Mouse (Mus musculus) hindbrain, embryonic 16.5 days (tissue): ENCODE results near the gene Sec13. TPM values are rescaled to one million over a fixed set of nuclear protein-coding genes. Genes with fewer than 3 reads are reported as not detected.

Experiments used
- ATAC-seq: fragments of 200-750 bp; cut with Nextera tagmentation; 2 replicates; pipeline ENCODE4 v1.8.0; 2017; ENCODE audit warnings: moderate TSS enrichment, moderate library complexity
- H3K27ac ChIP-seq: fragments of 300-500 bp; sonication (generic); 2 replicates; pipeline ENCODE4 v1.5.1; 2014; ENCODE audit warnings: low read depth, mild to moderate bottlenecking, control low read depth, low read length, moderate library complexity
- H3K27me3 ChIP-seq: fragments of 300-500 bp; sonication (generic); replicated peaks from 2 replicates; pipeline ENCODE4 v1.6.1; 2014; ENCODE audit warnings: low read length; ENCODE audit not compliant: control insufficient read depth, insufficient read depth
- H3K36me3 ChIP-seq: fragments of 300-500 bp; sonication (generic); 2 replicates; pipeline ENCODE4 v1.6.1; 2014; ENCODE audit warnings: mild to moderate bottlenecking, low read length, moderate library complexity, mixed read lengths; ENCODE audit not compliant: control insufficient read depth, insufficient read depth
- H3K4me1 ChIP-seq: fragments of 300-500 bp; sonication (generic); 2 replicates; pipeline ENCODE4 v1.6.1; 2014; ENCODE audit warnings: low read depth, low read length; ENCODE audit not compliant: control insufficient read depth, insufficient read depth
- H3K4me2 ChIP-seq: fragments of 300-500 bp; sonication (generic); 2 replicates; pipeline ENCODE4 v1.6.1; 2014; ENCODE audit warnings: mild to moderate bottlenecking, low read length, control low read depth, moderate library complexity
- H3K4me3 ChIP-seq: fragments of 300-500 bp; sonication (generic); 2 replicates; pipeline ENCODE4 v1.5.1; 2014; ENCODE audit warnings: mild to moderate bottlenecking, low read length, control low read depth, moderate library complexity
- H3K9ac ChIP-seq: fragments of 300-500 bp; sonication (generic); 2 replicates; pipeline ENCODE4 v1.6.1; 2014; ENCODE audit warnings: low read depth, mild to moderate bottlenecking, control low read depth, low read length, moderate library complexity
- H3K9me3 ChIP-seq: fragments of 300-500 bp; sonication (generic); 2 replicates; pipeline ENCODE4 v1.6.1; 2014; ENCODE audit warnings: mild to moderate bottlenecking, low read length, moderate library complexity; ENCODE audit not compliant: control insufficient read depth
- WGBS: fragments of 180-500 bp; shearing (Covaris S2); extraction: QIAGEN DNeasy Blood & Tissue Kit; methylation state at CpG from one replicate; pipeline ENCODE4 v1.1.7; 2014; 5-methylcytosine and 5-hydroxymethylcytosine counted together
- polyA plus RNA-seq: library from polyadenylated mRNA; unstranded; fragments of >200 nt; fragmentation: Nextera tagmentation; extraction: Ambion mirVana; gene quantifications from 2 replicates; pipeline ENCODE4 v1.2.1, GENCODE M21; 2015

Gene Sec13
- polyA plus RNA-seq: 197 TPM in 2 replicates

DNA sequence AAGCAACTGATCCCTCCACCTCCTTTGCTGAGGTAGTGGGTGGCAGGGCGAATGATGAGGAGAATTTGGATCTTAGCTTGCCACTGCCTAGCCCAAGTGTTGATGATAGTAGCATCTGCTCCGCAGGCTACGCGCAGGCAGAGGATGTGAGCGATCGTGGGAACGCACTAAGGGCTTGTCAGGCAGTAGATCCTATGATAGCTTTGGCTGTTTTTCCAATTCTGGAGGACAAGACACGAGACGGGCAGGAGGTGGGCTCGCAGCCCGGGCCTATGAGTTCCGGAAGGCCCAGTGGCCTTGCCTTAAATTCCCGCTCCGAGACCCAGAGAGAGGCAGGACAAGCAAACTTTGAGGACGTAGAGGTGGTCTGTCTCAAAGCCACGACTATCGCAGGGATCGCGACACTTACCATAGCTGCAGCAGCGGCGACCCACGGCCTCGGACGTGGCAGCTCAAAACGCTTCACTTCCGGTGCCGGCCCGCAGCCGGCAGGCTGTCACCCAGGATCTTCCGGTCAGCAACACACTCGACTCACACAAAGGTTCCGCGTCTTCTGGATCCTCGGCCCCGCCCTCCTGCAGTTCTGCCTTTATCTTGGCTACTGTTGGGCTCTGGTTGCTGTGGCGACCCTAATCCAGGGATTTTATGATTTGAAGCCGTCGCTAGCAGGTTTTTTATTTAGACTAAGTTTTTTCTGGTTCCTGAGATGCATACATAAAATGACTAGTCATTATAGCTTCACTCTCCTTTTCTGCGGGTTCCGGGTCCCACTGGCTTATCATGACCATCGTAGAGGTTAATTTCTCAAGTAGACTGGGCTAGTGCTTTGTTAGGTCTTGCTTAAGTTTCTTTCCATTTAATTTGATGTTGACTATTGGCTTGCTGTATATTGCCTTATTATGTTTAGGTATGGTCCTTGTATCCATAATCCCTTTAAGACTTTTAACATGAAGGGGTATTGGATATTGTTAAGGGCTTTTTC lies at the start of gene Sec13:
TSS of gene Sec13 (minus strand) at position 508 of the 982 bp plus-strand sequence.
- H3K36me3 ChIP-seq: peaks cover 19% of the 10 kb centered on the region
- peak within 1 kb of the TSS; percentile 84 for H3K4me2 ChIP-seq
- H3K9me3 ChIP-seq: no peaks in the 10 kb centered on the region
- WGBS: 7% methylated on average over 41 of the region's 41 CpGs
- H3K27me3 ChIP-seq: no peaks in the 10 kb centered on the region
- H3K4me3 ChIP-seq: peak within 1 kb of the TSS; percentile 50
- H3K9ac ChIP-seq: peak within 1 kb of the TSS; percentile 89
- H3K27ac ChIP-seq: peak within 1 kb of the TSS; percentile 77
- peaks cover 9% of the 10 kb centered on the region for H3K4me1 ChIP-seq
- ATAC-seq: peak; percentile 89

DNA sequence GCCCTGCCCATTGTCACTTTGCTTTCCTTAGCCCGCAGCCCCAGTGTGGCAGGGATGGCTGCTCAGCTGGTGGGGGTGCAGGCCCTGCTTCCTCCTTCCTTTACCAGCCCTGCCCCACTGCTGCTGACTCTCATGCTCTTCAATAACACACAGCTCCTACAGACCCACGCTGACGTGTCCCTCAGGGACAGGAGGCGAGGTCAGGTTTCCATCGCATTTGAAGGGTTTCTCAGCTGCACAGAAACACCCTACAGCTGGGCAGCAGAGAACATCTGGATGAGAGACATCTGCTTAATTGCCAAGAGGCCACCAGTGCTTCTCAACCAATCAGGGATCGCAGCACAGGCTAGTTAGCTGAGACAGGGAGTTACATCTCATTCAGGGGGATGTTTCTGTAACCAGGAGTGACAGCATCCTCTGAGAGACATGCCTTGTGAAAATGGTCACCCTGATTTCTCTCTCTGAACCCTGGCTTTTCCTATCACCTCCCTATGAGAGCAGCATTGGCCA lies 47.0 kb upstream of the Sec13 start:
- Histone ChIP-seq H3K4me1 (no peaks in the 10 kb centered on the region), H3K27ac (no peak overlapping the region), H3K9ac (no peak overlapping the region), H3K36me3 (peaks cover 18% of the 10 kb centered on the region), H3K4me2 (no peak overlapping the region), H3K27me3 (no peaks in the 10 kb centered on the region), H3K4me3 (no peak overlapping the region), H3K9me3 (no peaks in the 10 kb centered on the region)
- 0 out of 2 replicates have a peak, but pooled peaks have one; percentile 30 for ATAC-seq
- WGBS: 54% methylated on average over 6 of the region's 6 CpGs

DNA sequence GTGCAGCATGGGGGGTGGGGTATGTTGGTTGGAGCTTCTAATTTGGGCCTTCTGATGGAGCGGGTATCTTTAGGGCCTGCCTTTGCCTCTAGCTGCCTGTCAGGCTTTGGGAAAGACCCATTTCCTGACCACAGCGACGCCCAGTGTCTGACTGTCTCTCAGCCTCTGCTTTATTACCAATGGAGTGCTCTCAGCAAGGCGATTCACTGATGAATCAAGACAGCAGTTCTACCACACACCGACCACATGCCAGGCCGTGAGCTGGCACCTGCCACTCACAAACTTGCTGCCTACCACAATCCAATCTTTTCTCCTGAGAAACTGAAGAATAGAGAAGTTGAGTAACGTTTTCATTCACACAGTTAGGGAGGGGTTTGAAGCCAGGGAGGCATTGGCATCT lies 45.1 kb upstream of the Sec13 start:
- WGBS: 77% methylated on average over 7 of the region's 7 CpGs
- Histone ChIP-seq H3K9me3 (no peaks in the 10 kb centered on the region), H3K9ac (no peak overlapping the region), H3K27me3 (no peaks in the 10 kb centered on the region), H3K4me2 (no peak overlapping the region), H3K4me3 (no peak overlapping the region), H3K27ac (no peak overlapping the region), H3K4me1 (no peaks in the 10 kb centered on the region), H3K36me3 (peaks cover 23% of the 10 kb centered on the region)
- ATAC-seq: no peak

DNA sequence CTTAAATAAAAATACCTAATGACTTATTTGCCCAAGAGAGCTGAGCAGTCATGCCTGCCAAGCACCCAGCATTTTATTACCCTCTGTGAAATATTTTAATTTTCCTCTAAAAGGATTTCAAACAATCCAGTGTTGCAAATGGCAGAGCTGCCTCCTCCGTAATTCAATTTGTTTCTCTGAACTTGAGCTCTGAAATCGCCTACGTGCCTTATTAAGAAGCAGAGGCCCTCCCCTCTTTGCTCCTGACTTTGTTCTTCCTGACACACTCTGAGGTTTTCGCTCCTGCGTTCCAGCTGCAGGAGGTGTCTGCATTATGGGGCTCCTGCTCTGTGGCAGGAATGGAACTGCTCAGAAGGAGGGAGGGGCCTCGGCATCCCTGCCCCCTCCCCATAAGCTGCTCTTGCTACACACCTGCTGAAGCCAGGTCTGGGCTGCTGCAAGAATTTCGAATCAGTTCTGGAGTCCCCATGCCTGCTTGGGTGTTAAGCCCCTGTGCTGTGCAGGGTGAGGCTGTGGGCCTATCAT lies 37.7 kb upstream of the Sec13 start:
- no peak overlapping the region for H3K27ac ChIP-seq

DNA sequence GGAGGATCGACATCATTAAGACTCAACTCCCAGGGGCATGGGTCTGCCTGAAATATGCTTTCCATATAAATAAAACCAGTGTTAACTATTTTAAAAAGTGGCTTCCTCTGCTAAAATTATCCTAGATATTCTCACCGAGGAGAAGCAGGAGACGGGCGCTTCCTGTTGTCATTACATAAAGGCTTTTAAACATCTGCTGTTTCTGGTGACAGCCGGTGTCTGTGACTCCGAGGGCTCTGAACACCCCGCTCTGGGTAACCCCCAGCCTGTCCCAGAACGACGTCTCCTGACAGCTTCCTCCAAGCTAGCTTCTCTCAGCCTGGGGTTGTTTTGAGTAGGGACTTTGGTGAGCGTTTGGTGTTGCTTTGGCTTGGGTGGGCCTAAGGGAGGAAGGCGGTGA lies 28.3 kb upstream of the Sec13 start:
- peaks cover 17% of the 10 kb centered on the region; the same call in 1 of the 2 replicates for H3K36me3 ChIP-seq

More for the DNA sequence above, 37.7 kb upstream of the Sec13 start:
- Histone ChIP-seq H3K4me1 (no peaks in the 10 kb centered on the region), H3K9ac (no peak overlapping the region), H3K4me3 (no peak overlapping the region), H3K36me3 (peaks cover 12% of the 10 kb centered on the region), H3K9me3 (no peaks in the 10 kb centered on the region), H3K27me3 (no peaks in the 10 kb centered on the region), H3K4me2 (no peak overlapping the region)
- no peak for ATAC-seq
- 62% methylated on average over 7 of the region's 7 CpGs for WGBS

DNA sequence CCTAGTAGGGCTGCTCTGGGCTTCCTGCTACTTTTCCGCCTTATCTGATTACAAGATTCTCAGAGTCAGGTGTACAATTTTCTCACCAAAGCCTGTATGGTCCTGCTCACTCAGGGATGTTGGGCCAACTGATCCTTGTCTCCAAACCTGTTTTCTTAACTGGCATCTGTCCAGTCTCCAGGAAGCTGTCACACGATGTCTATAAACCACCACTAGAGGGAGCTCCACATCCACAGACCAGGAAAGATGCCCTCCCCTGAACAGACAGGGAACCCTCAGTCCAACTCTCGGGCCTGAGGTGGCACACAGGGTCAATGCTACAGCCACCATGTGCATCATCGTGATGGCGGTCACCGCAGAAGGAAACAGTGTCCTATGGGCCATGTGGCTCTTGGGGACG lies 21.1 kb upstream of the Sec13 start:
- no peaks in the 10 kb centered on the region for H3K4me1 ChIP-seq
- H3K9ac ChIP-seq: no peak overlapping the region
- ATAC-seq: 0 out of 2 replicates have a peak, but pooled peaks have one; percentile 12
- WGBS: 28% methylated on average over 7 of the region's 7 CpGs
- H3K27ac ChIP-seq: no peak overlapping the region
- peaks cover 21% of the 10 kb centered on the region for H3K36me3 ChIP-seq
- H3K4me3 ChIP-seq: no peak overlapping the region
- no peaks in the 10 kb centered on the region for H3K27me3 ChIP-seq
- no peak overlapping the region for H3K4me2 ChIP-seq
- H3K9me3 ChIP-seq: no peaks in the 10 kb centered on the region

More for the DNA sequence above, 28.3 kb upstream of the Sec13 start:
- ATAC-seq: no peak
- H3K4me3 ChIP-seq: no peak overlapping the region
- WGBS: 60% methylated on average over 11 of the region's 11 CpGs
- H3K4me2 ChIP-seq: no peak overlapping the region
- no peak overlapping the region for H3K27ac ChIP-seq
- no peaks in the 10 kb centered on the region for H3K9me3 ChIP-seq
- H3K9ac ChIP-seq: no peak overlapping the region
- no peaks in the 10 kb centered on the region for H3K27me3 ChIP-seq
- no peaks in the 10 kb centered on the region for H3K4me1 ChIP-seq

DNA sequence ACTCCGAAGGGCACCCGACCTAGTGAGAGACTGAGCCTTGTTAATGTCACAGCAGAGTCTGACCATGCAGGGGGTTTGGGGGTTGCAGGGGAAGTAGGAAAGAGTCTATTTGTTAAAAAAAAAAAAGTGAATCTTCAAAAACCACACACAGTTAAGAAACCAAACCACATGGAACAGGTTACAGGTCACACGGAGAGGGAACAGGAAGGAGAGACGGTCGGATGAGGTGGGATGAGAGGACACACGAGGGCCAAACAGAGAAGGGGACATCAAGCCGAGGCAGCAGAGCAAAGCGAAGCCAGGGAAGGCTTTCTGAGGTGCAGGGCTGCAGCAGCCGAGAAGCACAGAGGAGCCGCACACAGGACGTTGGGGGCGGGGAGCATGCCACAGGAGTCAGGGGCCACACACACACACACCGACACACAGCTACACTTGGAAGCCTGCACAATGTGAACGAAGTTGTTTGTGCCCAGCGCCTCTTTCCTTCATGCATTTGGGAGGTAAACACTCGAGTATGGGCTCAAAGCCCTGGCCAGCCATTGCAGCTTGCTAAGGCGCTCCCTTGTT lies 8.7 kb upstream of the Sec13 start:
- Histone ChIP-seq H3K4me3 (no peak overlapping the region), H3K27ac (no peak overlapping the region), H3K4me2 (no peak overlapping the region), H3K36me3 (peaks cover 30% of the 10 kb centered on the region), H3K9me3 (no peaks in the 10 kb centered on the region), H3K27me3 (peaks cover 2% of the 10 kb centered on the region), H3K4me1 (no peaks in the 10 kb centered on the region), H3K9ac (no peak overlapping the region)
- 71% methylated on average over 17 of the region's 17 CpGs for WGBS
- no peak for ATAC-seq

DNA sequence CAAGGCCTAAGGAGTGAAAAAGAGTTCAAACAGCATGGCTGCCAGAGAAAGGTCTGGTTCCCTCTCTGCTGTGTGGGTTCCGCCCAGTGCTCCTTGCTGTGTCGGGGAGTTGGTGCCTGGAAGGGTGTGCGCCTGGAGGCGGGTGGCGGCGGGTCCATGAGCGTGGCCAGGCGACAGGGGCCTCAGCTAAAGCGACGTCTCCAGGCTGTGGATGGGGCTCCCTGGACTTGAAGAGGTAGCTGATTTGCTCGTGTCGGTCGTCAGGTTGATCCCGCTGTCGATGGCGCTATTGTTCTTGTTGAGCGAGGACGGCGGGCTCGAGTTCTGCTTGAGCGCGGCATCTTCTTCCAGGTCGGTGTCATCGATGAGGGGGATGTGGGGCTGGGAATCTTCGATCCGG lies 7.8 kb upstream of the Sec13 start:
- no peaks in the 10 kb centered on the region for H3K4me1 ChIP-seq
- no peak overlapping the region for H3K4me3 ChIP-seq
- no peak overlapping the region for H3K4me2 ChIP-seq
- H3K27ac ChIP-seq: no peak overlapping the region
- 34% methylated on average over 26 of the region's 26 CpGs for WGBS
- ATAC-seq: no peak
- no peak overlapping the region for H3K9ac ChIP-seq
- H3K36me3 ChIP-seq: peaks cover 26% of the 10 kb centered on the region
- peaks cover 2% of the 10 kb centered on the region for H3K27me3 ChIP-seq
- H3K9me3 ChIP-seq: no peaks in the 10 kb centered on the region

DNA sequence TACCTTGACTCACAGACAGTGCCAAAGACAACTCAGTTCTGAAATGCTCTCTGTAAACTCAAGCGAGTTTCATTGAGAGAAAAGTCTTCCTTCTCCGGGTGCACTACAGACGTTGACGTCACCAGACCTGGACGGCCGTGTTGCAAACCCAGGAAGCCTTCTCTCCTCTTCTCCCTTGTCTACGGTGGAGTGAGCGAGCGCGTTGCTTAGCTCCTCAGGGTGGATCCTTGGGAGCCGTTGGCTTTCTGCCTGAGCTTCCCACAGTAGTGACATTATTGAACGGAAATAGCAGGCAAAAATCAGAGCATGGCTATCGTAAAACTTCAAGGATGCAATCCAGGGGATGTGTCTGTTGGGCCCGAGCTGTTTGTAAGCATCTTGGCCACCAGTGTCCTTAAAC lies 6.7 kb upstream of the Sec13 start:
- WGBS: 88% methylated on average over 14 of the region's 14 CpGs

More for the DNA sequence above, 6.7 kb upstream of the Sec13 start:
- H3K27ac ChIP-seq: no peak overlapping the region
- no peaks in the 10 kb centered on the region for H3K9me3 ChIP-seq
- no peak overlapping the region for H3K9ac ChIP-seq
- H3K4me3 ChIP-seq: no peak overlapping the region
- peaks cover 20% of the 10 kb centered on the region for H3K36me3 ChIP-seq
- H3K4me2 ChIP-seq: no peak overlapping the region
- peaks cover 2% of the 10 kb centered on the region for H3K27me3 ChIP-seq
- H3K4me1 ChIP-seq: no peaks in the 10 kb centered on the region
- ATAC-seq: no peak
